ENCODE assay signal across 14 mouse cellular contexts in genomic region chr9:43787591-43787990, GRCm38 (mm10). TPM values are rescaled to one million over a fixed set of nuclear protein-coding genes. Genes with fewer than 3 reads are reported as not detected.
DNase-seq lines count a peak whose midpoint lies in the region; ATAC-seq and TF ChIP-seq lines count a peak whose summit lies in the region.
"Had no signal": no experiment of that assay in that cellular context is flagged by ENCODE, and none has a peak within 500 bp of the region (broad histone marks: within the 10 kb centered on the region; RNA-seq: fewer than 3 reads in every experiment).

No protein-coding gene starts in this region.

- no peaks in the 10 kb centered on the region for H3K27me3 ChIP-seq in intestine, embryonic 15.5 days (replicated peaks)
- no peaks in the 10 kb centered on the region for H3K27me3 ChIP-seq in intestine, postnatal 0 days (replicated peaks; ENCODE audit: control insufficient read depth, insufficient read depth, low read length)
- no peaks in the 10 kb centered on the region for H3K27me3 ChIP-seq in intestine, embryonic 16.5 days (replicated peaks; ENCODE audit: control insufficient read depth, insufficient read depth, low read length)
- H3K27me3 ChIP-seq in stomach, postnatal 0 days (ENCODE audit: control insufficient read depth, insufficient read depth, low read length), result no peaks in the 10 kb centered on the region
- H3K27me3 ChIP-seq: CH12.LX; midbrain, embryonic 15.5 days had no signal

- WGBS in intestine, embryonic 15.5 days, result 50% methylated on average over 4 of the region's 4 CpGs
- WGBS in intestine, postnatal 0 days, result 52% methylated on average over 4 of the region's 4 CpGs
- 69% methylated on average over 4 of the region's 4 CpGs for whole genome bisulfite sequencing in intestine, embryonic 16.5 days
- WGBS in stomach, postnatal 0 days, result 46% methylated on average over 4 of the region's 4 CpGs

- H3K36me3 ChIP-seq in intestine, embryonic 15.5 days, result no peaks in the 10 kb centered on the region
- peaks cover 9% of the 10 kb centered on the region; the same call in 1 of the 2 replicates for H3K36me3 ChIP-seq in intestine, postnatal 0 days (ENCODE audit: control insufficient read depth, insufficient read depth)
- no peaks in the 10 kb centered on the region; the same call in 1 of the 2 replicates for H3K36me3 ChIP-seq in intestine, embryonic 16.5 days (ENCODE audit: control insufficient read depth, insufficient read depth, low read length)
- H3K36me3 ChIP-seq in stomach, postnatal 0 days (ENCODE audit: control insufficient read depth, insufficient read depth, low read length), result no peaks in the 10 kb centered on the region

- H3K27ac ChIP-seq in intestine, embryonic 15.5 days, result no peak overlapping the region
- no peak overlapping the region for H3K27ac ChIP-seq in intestine, postnatal 0 days (ENCODE audit: low read depth, low read length)
- H3K27ac ChIP-seq in intestine, embryonic 16.5 days (ENCODE audit: low read length), result no peak overlapping the region; the same call in 1 of the 2 replicates
- peak overlapping the region; percentile 65 for H3K27ac ChIP-seq in stomach, postnatal 0 days (replicated peaks)

- no peak for TF ChIP-seq EP300 in stomach, postnatal 0 days (optimal IDR thresholded peaks at IDR 0.05)

- H3K4me2 ChIP-seq in intestine, embryonic 15.5 days (replicated peaks), result no peak overlapping the region
- no peak overlapping the region for H3K4me2 ChIP-seq in intestine, postnatal 0 days (replicated peaks; ENCODE audit: low read depth)
- no peak overlapping the region for H3K4me2 ChIP-seq in intestine, embryonic 16.5 days (ENCODE audit: low read depth, low read length)
- H3K4me2 ChIP-seq in stomach, postnatal 0 days (replicated peaks; ENCODE audit: low read depth), result no peak overlapping the region
- H3K4me2 ChIP-seq: midbrain, embryonic 15.5 days had no signal

- TF ChIP-seq CTCF in intestine, postnatal 0 days (IDR thresholded peaks at IDR 0.05; ENCODE audit: low read depth), result no peak
- no peak for TF ChIP-seq CTCF in stomach, postnatal 0 days (IDR thresholded peaks at IDR 0.05; ENCODE audit: low read depth)

- H3K9ac ChIP-seq in intestine, embryonic 15.5 days, result no peak overlapping the region
- H3K9ac ChIP-seq in intestine, postnatal 0 days (ENCODE audit: low read depth, low read length), result no peak overlapping the region
- no peak overlapping the region for H3K9ac ChIP-seq in intestine, embryonic 16.5 days (ENCODE audit: low read depth, low read length)
- no peak overlapping the region for H3K9ac ChIP-seq in stomach, postnatal 0 days (ENCODE audit: low read length)
- H3K9ac ChIP-seq: liver, postnatal 0 days; midbrain, embryonic 15.5 days had no signal

- peak; percentile 57 for ATAC-seq in intestine, embryonic 15.5 days
- ATAC-seq in intestine, postnatal 0 days, result no peak
- ATAC-seq in intestine, embryonic 16.5 days, result 0 out of 2 replicates have a peak, but pooled peaks have one; percentile 19
- no peak for ATAC-seq in stomach, postnatal 0 days (ENCODE audit: low FRiP score, low TSS enrichment)
- ATAC-seq: liver, postnatal 0 days; midbrain, embryonic 15.5 days had no signal

- no peak overlapping the region for H3K4me3 ChIP-seq in intestine, embryonic 15.5 days (replicated peaks)
- H3K4me3 ChIP-seq in intestine, postnatal 0 days (ENCODE audit: low read depth, low read length), result no peak overlapping the region
- no peak overlapping the region for H3K4me3 ChIP-seq in intestine, embryonic 16.5 days (ENCODE audit: low read length)
- H3K4me3 ChIP-seq in stomach, postnatal 0 days (ENCODE audit: low read depth, low read length), result no peak overlapping the region
- H3K4me3 ChIP-seq: midbrain, embryonic 15.5 days had no signal

- no peaks in the 10 kb centered on the region for H3K9me3 ChIP-seq in intestine, embryonic 15.5 days
- no peaks in the 10 kb centered on the region for H3K9me3 ChIP-seq in intestine, postnatal 0 days (ENCODE audit: control insufficient read depth)
- no peaks in the 10 kb centered on the region for H3K9me3 ChIP-seq in intestine, embryonic 16.5 days (ENCODE audit: control insufficient read depth, low read length)
- H3K9me3 ChIP-seq in stomach, postnatal 0 days (ENCODE audit: control insufficient read depth, low read length), result no peaks in the 10 kb centered on the region
- H3K9me3 ChIP-seq: midbrain, embryonic 15.5 days had no signal

- H3K4me1 ChIP-seq in intestine, embryonic 15.5 days (replicated peaks), result peaks cover 15% of the 10 kb centered on the region
- H3K4me1 ChIP-seq in intestine, postnatal 0 days (replicated peaks; ENCODE audit: control insufficient read depth, insufficient read depth, low read length), result no peaks in the 10 kb centered on the region
- peaks cover 22% of the 10 kb centered on the region for H3K4me1 ChIP-seq in intestine, embryonic 16.5 days (ENCODE audit: control insufficient read depth, insufficient read depth, low read length)
- no peaks in the 10 kb centered on the region for H3K4me1 ChIP-seq in stomach, postnatal 0 days (replicated peaks; ENCODE audit: control insufficient read depth, insufficient read depth)

- peak; percentile 67 for DNase-seq in urinary bladder, postnatal 14 days (ENCODE audit: low spot score)
- DNase-seq in urinary bladder, postnatal 10 days (ENCODE audit: low spot score), result no peak
- peak; percentile 35 for DNase-seq in stomach, postnatal 0 days (ENCODE audit: low spot score)
- DNase-seq in frontal cortex, postnatal 25 days (ENCODE audit: low spot score in 2 of 2), result no peak
- DNase-seq: cerebellum, adult 9-11 months; heart, postnatal 4 days; kidney, adult 9 months; layer of hippocampus, adult 9-11 months; liver, postnatal 0 days had no signal

RNA-seq across cellular contexts. Expression of gene Nectin1, which starts 43.8 kb away (rescaled TPM):
- polyA plus RNA-seq in intestine, embryonic 15.5 days (2015; fragmentation: Nextera tagmentation; extraction: Ambion mirVana), result 4.1 and 4.5 TPM in 2 replicates
- polyA plus RNA-seq in intestine, postnatal 0 days (2015; fragmentation: Nextera tagmentation; extraction: Ambion mirVana), result 4.7 and 5.5 TPM in 2 replicates
- polyA plus RNA-seq in intestine, embryonic 16.5 days (2015; fragmentation: Nextera tagmentation; extraction: Ambion mirVana), result 3.2 and 3.3 TPM in 2 replicates
- polyA plus RNA-seq in stomach, postnatal 0 days (2015; fragmentation: Nextera tagmentation; extraction: Ambion mirVana), result 5.9 and 6.7 TPM in 2 replicates

Comparison
In these comparisons a context has a peak if more than half of its experiments do, and no peak if none do; other contexts are left out.
1. ATAC-seq: peak in intestine, embryonic 15.5 days (single experiment) and intestine, embryonic 16.5 days (single experiment); none in intestine, postnatal 0 days (single experiment) and stomach, postnatal 0 days (single experiment).
2. DNase-seq: peak in urinary bladder, postnatal 14 days (single experiment) and stomach, postnatal 0 days (single experiment); none in urinary bladder, postnatal 10 days (single experiment) and frontal cortex, postnatal 25 days (0 of 2).